Mouse (Mus musculus): ENCODE measurements at regions not wholly inside any gene's neighbourhood (a gene's known extent, or its start where the extent isn't known, plus 50 kb on each side); places are given as distances from the start of the nearest gene placed in this dataset.
A peak's percentile ranks its signal among the peaks of the same experiment; 100 is the strongest.

GRCm38 (mm10) chr4:54045258-54046029 is 219.6 kb downstream of the Tmem38b start:
- DNase-seq, result no peak

- no peak for DNase-seq
These were observed 238.5 kb downstream of the Tmem38b start for GRCm38 (mm10) chr4:54064331-54064730.

GRCm38 (mm10) chr4:54071951-54072350 is 246.1 kb downstream of the Tmem38b start:
- peak; percentile 42 for DNase-seq

- no peak for DNase-seq
These were observed 246.6 kb downstream of the Tmem38b start for GRCm38 (mm10) chr4:54072482-54072881.

GRCm38 (mm10) chr4:54072932-54073331 is 247.1 kb downstream of the Tmem38b start:
- DNase-seq, result no peak

- no peak for DNase-seq
These were observed 247.6 kb downstream of the Tmem38b start for GRCm38 (mm10) chr4:54073483-54073882.

GRCm38 (mm10) chr4:54074226-54074625 is 248.4 kb downstream of the Tmem38b start:
- DNase-seq, result no peak

GRCm38 (mm10) chr4:54080526-54080925 is 254.7 kb downstream of the Tmem38b start:
- no peak for DNase-seq

- DNase-seq, result no peak
These were observed 255.6 kb downstream of the Tmem38b start for GRCm38 (mm10) chr4:54081411-54081810.

GRCm38 (mm10) chr4:54084747-54085146 is 258.9 kb downstream of the Tmem38b start:
- DNase-seq, result no peak

- DNase-seq, result no peak
These were observed 268.6 kb downstream of the Tmem38b start for GRCm38 (mm10) chr4:54094285-54094997.

- DNase-seq, result no peak
These were observed 269.5 kb downstream of the Tmem38b start for GRCm38 (mm10) chr4:54095200-54095930.

GRCm38 (mm10) chr4:54097543-54097942 is 271.7 kb downstream of the Tmem38b start:
- DNase-seq, result no peak

- no peak for DNase-seq
These were observed 274.4 kb downstream of the Tmem38b start for GRCm38 (mm10) chr4:54100282-54100681.

GRCm38 (mm10) chr4:54106976-54107375 is 281.1 kb downstream of the Tmem38b start:
- no peak for DNase-seq

GRCm38 (mm10) chr4:54116310-54116709 is 290.5 kb downstream of the Tmem38b start:
- DNase-seq, result no peak

GRCm38 (mm10) chr4:54118179-54118846 is 292.5 kb downstream of the Tmem38b start:
- no peak for DNase-seq

GRCm38 (mm10) chr4:54128717-54129698 is 303.2 kb downstream of the Tmem38b start:
- no peak for DNase-seq

- no peak for DNase-seq
These were observed 330.3 kb downstream of the Tmem38b start for GRCm38 (mm10) chr4:54156146-54156545.

- no peak for DNase-seq
These were observed 335.6 kb downstream of the Tmem38b start for GRCm38 (mm10) chr4:54161337-54161993.

GRCm38 (mm10) chr4:54162308-54162707 is 336.5 kb downstream of the Tmem38b start:
- DNase-seq, result no peak

Measured in adrenal gland, postnatal 10 days (tissue).